Mouse (Mus musculus): Measurements from ENCODE around the gene Ak1.

The Ak1 gene

DNA sequence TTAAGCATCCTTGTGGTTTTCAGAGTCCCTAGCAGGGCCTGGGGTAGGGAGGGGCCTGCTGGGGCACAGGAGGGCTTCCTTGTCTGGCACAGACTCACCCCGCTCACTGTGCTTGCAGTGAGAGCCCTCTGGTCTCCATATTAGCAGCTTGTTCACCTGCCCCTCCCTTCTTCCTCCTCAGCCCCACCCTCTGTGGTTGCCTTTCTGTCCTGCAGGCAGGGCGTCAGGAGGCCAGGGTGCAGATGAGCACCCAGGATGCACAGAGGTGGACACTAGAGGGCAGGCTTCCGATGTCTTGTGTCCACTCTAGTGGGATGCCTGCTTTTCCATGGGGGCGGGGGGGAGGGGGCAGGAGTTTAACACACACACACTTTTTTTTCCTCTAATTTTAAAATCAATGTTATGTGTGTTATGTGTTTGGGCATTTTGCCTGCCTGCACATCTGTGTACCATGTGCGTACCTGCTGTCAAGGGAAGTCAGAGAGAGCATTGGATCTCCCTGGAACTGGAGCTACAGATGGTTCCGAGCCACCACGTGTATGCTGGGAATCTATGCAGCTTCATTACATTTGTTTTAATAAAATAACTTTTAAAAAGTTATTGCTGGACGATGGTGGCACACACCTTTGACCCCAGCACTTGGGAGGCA, 20.0 kb upstream of the Ak1 start:
- DNase-seq = no peak

DNA sequence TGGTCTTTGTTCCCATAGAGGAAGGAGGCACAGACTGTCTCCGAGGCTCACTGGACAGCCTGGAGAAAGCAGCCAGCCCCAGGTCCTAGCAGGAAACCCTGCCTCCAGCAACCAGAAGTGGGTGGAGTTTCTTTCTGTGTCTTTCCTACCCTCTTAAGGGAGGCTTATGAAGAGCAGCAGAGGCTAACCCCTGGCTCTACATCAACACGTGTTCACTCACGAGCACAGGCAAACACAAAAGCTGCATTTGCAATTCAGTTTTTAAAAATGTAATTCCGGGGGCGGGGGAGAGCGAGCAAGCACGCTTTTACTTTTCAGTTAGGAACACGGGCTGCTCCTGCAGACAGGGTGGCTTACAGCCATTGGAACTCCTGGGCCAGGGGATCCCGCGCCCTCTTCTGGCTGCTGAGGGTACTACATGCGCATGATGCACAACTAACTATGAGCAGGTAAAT, 18.9 kb upstream of the Ak1 start:
- peak; percentile 85 for DNase-seq

DNA sequence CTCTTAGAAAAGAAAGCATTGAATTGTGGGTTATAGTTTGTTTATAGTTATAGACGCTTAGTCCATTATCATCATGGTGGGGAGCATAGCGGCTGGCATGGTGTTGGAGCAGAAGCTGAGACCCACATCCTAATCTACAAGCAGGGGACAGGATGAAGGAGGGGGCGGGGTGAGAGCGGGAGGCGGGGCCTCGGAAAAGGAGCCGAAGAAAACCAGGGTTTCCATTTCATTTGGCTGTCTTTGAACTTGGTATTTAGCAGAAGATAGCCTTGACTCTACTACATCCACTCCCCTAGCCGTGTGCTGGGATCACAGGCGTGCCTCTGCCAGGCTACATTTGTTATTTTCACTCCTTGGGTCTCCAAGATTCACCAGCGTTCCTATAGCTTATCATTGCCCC, 16.9 kb upstream of the Ak1 start:
- DNase-seq = no peak

DNA sequence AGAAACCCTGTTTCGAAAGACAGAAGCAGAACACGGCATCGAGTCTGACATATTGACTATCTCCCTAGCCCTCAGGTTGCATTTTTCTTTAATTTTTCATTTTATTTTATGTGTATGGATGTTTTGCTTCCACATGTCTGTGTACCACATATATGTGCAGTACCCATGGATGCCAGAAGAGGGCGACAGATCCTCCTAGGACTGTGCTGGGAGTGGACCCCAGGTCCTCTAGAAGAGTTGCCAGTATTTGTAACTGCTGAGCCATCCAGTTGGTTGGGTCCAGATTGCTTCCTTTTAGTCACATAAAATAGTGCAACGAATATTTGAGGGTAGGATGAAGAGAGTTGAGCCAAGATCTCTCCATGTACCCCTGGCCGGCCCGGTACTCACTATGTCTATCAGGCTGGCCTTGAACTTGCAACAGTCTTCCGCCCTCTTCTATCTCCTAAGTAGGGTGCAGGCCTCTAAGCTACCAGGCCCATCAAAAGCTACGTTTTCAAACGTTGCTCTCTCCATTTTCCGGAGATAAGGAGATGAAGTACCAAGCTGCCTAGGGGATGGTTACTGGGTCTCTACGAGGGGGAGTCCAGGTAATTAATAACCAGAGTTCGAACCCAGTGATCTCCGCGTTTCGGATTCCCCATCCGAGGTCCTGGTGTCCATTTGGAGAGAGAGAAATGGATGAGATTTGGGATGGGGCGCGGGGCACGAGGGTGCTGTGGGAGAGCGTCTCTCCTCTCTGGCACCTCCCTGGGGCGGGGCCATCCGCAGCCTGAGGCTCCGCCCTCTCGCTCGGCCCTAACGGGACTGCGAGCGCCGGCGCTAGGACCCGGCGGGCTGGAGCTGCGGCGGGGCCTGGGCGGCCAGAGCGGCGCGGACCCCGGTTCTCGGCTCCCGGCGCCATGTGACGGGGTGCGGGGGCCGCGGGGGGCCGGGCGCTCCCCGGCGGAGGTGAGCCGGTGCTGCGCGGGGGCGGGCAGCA, 15.1 kb upstream of the Ak1 start:
- DNase-seq = peak; percentile 88

DNA sequence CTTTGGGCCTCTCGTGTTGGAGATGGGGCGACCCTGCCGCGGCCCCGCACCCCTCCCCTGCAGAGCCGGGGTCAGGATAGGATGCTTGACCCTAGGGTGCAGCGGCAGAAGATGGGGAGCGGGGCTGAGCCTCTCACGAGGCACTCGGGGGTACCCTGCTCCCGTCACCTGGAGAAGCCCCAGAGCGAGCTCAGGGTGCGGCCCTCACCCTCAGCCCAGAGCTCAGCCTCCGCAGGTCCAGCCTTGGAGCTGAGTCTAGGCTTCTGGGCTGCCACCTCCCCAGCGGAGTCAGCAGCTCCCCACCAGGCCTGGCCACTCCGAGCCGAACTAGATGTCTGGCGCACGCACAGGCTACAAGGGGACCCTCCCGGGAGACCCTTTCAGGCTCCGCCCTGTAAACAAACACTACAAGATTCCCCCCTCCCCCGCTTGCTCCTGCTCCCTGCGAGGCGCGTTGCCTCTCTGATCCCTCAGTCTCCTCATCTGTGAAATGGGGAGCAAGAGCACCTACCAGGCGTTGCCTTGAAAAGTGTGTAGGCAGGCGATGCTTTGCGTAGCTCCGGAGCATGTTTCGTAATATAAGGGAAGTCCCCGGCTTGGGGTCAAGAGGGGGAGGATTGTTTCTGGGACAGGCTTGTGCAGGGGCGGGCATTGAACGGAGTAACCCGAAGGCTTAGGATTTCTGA, 14.2 kb upstream of the Ak1 start:
- DNase-seq = peak; percentile 41

DNA sequence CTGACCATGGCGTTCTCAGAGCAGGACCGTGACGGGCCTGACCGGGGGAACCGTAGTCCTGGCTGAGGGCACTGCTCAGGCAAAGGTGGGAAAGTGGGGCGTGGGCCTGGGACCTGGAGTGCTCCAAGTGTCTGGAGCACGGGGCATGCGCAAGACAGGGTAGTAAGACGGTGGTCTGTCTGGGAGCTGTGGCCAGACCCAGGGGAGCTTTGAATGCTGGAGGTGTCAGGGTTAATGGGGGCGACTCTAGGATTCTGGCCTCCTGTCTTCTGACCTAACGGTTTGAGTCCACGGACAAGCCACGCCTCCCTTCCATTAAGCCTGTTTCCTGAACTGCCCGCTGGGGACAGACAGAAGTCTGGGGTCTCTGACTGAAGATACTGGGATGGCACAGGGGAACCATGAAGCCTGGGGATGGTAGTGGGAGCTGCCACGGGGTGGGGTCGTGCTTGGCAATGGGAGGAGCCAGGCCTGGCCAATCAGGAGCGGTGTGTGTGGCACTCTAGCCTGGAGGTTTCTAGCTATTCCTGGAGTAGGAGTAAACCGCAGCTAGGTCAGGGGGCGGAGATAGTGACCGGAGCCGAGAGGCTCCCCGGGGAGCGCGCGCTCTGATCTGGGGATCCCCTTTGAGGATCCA, 13.3 kb upstream of the Ak1 start:
- DNase-seq = peak; percentile 44

DNA sequence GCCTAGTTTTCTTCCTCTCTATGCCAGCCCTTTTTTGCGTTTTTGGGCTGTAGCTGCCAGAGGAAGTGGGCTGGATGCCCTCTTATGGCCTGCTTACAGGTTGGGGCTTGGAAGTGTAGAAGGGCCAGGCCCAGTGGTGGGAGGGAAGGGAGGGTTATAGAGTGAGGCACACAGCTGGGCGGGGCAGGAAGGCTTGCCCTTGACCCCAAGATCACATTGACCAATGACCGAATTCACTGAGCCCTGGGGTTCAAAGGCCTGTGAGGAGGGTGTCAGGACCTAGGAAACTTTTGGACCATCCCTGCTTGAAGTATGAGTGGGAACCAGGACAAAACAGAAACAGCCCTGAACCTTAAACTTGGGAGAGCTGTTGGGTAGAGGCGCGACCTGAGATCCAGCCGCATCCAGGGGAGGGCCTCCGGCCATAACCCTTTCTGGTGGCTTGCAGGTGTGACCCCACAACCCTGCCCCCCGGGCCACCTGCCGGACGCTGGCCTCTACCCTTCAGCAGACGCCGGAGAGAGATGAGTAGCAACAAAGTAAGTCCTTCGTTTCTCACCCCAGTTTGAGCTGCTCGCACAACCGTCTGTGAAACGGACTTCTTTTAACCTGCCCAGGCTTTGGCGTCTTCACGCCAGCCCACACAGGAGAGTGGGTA, 12.7 kb upstream of the Ak1 start:
- no peak for DNase-seq

DNA sequence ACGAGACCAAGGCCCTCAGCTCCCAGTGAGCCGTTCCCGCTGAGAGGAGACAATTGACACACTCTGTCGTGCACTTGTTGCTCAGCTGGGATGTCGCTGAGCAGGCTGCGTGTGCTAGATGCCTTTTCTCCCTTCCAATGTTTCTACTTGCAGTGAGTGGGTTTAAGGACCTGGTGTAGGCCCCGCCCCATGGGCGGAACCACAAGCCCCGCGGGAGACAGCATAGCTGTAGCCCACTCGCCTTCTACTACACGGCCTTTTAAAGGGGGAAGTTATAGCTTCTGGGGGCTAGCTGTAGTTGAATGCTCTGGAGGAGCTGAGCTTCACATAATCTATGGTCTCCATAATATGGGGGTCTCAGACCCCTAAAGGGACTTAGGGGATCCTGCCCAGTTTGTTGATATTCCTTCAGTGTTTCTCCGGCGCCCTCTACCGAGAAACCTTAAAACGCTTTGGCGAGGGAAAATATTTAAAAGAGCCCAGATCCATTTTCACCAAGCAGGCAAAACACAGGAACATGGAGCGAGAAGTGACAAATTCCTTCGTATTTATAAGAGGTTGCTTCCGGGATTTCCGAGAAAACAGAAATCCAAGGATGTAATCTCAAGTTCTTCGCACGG, 10.8 kb upstream of the Ak1 start:
- peak; percentile 60 for DNase-seq

DNA sequence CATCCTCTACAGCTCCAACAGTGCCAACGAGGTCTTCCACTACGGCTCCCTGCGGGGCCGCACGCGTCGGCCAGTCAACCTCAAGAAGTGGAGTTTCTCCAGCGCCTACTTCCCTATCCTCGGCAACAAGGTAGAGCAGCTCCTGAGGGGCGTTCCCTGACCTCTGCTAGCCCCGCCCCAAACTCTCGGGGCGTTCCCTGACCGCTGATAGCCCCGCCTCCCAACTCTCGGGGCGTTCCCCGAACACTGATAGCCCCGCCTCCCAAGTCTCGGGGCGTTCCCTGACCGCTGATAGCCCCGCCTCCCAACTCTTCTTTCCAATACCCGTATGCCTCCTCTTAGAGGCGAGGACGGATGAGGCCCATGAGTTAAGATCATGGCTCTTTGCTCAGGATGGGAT, 9.3 kb upstream of the Ak1 start:
- DNase-seq = no peak

DNA sequence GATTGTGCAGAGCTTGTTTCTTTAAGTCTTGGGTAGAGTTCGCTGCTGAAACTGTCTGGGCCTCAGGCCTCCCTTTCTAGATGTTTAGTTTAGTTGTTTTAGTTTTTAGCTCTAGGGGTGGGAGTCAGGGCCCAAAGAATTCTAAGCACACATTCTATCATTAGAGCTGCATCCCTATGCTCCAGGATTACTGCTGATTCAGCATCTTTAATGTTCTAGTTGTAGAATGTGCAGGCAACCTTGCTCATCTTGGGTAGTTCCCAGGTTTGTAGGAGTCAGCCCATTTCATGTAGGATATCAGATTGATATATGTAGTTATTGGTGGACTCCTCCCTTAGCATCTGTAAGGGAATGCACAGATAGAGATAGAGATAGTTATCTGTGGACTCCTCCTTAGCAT, 4.4 kb upstream of the Ak1 start:
- DNase-seq = no peak

DNA sequence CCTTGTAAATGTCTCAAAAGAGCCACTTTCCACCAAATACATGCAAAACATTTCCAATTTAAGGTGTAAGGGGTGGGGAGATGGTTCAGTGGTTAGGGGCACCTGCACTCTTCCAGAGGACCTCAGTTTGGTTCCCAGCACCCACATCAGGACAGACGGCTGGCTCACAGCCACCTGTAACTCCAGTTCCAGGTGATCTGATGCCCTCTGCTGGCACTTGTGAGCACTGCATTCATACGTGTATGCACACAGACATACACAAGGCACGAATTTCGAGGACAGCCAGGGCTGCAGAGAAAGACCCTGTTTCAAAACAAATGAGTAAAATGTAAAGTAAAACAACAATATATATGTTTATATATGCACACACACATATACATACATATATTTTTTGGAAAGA, 4.0 kb upstream of the Ak1 start:
- no peak for DNase-seq

DNA sequence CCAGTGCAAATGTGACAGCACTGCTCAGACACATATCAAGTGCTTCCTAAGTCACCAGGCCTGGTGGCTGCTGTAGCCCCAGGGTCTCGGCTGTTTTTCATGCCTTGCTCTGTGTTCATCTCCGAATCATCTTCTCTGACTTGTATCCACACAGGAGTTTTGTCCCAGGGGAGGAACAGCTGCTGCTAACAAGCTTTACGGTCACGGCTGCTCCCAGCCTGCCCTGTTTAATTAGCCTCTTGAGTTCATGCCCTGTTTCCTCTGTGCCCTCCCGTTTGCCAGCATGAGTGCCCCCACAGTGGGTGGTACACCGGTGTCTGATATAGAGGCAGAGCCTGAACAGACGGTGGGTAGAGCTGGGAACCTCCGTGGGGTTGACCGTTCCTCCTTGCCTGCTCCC, 3.5 kb upstream of the Ak1 start:
- DNase-seq = no peak

DNA sequence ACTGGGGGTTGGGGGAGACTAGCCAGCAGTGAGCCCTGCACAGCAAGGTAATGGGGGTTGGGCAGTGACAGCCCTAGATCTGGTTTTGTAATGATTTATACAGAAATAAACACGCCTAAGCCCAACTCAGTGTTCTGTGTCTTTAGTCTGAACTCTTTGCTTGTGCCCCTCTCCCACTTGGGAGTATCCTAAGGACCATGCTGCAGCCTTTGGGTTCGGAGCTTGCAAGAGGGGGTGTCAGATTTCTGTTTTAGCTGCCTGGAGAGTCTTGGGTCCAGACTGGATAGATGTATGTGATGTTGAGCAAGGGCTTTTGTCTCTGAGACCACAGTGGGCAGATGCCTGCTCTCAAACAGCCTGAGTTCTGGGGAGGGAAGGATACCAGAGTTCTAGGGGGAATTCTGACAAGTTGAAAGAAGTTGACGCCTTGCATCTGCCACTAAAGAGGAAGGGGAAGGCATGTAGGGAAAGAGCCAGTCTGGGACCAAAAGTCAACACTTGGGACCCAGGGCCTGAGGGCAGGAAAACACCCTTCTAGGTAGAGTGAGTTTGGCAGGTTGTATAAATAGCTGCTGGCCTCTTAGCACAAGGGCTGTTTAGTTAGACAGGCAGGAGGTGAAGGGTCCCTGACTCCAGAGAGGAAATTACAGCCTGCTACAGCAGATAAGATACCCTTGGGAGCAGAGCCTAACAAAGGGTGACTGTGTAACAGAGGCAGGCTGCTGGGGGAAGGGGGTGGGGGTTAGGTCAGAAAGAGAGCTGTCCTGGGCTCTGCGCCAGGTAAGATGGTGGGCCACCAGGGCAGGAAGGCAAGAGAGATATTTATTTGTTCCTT, 659 bp upstream of the Ak1 start:
- no peak for DNase-seq

DNA sequence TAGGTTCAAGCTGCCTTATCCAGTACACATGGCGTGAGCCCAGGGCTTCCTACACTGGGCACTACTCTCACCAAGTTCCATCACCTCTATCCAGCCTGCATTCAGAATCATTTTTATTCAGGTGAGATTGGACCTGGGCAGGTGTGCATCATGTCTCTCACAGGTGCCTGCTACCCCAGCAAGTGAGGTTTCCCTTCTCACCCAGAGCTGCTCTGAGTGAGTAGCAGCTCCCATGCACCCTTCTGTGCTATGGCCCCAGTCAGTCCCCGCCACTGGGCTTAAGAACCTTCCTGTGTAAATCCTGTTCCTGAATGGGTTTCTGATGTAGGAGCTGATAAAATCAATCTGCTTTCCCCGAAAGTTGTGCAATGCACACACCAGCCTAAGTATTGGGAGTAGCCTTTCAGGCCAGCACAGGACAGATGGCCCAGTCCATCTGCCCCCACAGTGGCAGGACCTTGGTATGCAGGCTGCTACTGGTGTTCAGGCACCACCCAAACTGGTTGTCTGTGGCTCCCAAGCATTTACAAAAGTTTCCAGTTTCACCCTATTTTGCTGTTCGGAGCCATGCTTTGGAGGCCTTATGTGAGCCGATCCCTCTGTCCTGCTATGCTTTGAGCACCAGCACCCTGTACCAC, 2.7 kb downstream of the Ak1 start:
- no peak for DNase-seq

DNA sequence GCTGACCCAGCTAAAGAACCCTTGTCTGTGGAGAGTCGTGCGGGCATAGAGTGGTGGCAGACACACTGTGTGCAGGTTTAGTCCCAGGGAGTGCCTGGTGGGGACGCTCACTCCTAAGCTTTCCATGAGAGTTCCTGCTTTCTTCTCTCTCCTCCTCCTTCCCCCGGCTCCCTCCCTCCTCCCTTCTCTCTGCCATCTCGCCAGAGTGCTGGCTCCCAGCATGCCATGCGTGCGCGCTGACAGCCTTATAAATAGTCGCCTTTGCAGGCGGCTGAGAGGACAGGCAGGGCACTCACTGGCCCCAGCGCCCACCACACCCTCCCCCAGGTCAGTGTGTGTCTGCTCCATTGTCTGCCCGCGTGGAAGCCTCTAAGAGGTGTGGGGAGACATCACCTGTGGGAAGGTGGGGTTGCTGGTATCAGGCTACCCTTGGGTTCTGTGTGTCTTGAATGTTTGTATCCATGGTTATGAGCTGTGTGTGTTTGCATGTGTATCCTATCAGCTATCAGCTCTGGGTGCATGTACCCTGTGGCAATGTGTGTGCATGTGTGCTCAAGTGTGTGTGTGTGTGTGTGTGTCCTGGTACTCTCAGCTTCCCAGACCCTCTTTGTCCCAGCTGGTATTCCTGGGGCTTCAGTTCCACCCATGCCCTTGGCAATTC, 3.8 kb downstream of the Ak1 start:
- peak; percentile 93 for DNase-seq

DNA sequence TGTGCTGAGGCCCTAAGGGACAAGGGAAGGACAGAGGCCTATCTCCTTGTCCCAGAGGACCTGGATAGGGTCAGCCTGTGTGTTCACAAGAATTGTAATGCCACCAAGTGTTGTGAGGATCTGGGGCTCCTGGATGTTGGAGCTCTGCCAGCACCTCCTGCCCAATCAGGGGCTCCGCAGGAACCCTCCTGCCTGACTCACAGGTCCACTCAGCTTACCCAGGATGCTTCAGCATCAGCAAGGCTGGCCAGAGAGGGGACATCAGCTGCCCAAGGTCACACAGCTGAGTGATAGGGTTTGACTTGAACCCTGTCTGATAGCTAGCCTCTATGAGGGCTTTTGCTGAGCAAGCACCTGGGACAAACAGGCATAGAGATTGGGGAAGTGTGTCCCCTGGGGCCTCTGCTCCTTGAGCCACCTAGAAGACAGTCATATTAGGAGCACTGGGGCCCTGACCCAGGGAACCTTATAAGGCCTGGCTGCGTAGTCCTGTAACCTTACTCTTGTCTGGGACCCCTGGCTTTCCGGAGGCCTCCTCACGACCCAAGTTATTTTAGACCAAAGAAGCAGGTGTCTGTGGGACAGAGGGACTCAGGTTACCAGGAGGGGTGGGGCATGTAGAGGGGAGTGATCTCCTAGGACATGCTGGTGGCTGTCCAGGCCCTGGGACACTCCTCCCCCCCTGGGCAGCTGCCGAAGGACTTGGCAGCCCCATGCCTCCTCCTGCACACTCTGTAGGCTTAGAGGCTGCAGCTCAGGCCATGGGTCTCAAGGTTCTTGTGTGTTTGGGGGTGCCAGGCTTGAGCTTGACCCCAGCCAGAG, 4.5 kb downstream of the Ak1 start:
- DNase-seq = peak; percentile 76

DNA sequence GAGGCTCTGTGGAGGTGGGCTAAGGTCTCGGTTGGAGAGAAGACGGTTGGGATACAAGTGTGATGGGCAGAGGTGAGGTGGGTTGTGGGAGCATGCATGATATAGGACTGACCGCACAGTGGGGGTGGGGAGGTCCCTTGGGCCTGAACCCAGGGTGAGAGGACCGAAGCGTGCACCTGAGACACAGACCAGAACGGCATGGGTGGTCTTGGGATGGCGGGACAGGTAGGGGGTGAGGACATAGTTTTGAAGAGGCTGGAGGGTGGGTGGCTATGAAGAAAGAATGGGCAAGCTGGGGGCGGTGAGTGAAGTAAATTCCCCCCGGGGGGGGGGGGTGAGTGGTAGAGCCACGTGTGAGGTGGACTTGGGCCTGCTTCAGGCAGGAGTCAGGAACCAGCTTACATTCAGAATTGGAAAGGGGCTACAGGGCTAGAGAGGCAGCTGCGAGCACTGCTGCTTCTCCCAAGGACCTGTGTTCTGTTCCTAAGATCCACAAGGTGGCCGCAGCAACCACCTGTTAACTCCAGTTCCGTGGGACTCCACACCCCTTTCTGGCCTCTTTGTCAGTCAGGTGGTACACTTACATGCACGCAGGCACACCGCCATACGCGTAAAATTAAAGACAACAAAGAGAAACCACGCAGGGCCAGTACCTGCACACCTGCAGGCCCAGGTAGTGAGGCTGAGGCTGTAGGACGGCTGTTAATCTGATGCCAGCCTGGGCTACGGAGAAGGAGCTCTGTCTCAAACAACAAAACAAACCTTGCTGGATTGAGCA, 5.9 kb downstream of the Ak1 start:
- no peak for DNase-seq

DNA sequence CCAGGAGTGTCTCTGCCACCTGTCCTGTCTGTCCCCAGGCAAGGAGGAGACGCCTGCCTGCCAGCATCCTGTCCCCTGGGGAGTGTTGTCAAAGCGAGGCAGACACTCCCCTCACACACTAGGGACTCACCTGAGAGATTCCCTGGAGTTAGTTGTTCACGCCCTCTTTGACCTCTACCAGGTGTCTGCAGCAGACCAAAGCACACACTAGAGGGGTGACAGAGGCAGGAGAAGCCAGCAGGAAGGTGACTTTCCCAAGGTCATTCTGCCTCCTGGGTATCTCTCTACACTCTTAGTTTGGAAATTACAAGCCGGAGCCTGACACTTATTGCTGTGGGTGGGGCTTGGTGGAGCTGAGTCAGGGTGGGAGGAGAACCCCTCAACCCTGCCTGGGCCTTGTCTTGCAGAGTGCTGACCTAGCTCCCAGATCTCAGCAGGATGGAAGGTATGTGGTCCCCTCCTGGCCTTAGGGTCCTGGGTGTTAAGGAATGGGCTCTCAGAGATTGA, 6.5 kb downstream of the Ak1 start:
- DNase-seq = no peak

Measured in right cerebral cortex, postnatal 25 days (tissue).